Mouse (Mus musculus) retina, postnatal 1 day (tissue): ENCODE measurements around the gene Adgrl3.

Experiments
- DNase-seq: peaks from one replicate; pipeline ENCODE4 v3.0.0-alpha.2; 2012

Adgrl3 gene

GRCm38 (mm10) chr5:81583425-81583824 lies 563.5 kb downstream of the Adgrl3 start:
- DNase-seq: no peak

DNA sequence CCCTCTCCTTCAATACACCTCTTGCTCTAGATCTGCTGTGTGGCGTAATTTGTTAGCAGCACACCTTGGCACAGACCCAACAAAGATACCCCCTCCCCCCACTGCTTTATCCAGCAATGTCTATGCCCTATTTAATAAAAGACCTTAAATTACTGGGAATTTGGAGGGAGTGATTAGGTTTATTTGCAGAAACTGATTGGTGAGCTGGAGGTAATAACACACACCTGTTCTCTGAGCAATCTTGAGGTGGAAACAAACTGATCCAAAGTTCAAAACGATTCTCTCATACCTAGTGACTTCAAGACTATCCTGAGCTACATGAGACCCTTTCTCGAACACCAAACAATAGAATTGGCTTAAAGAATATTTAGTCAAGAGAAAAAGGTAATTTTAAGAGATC lies 565.0 kb downstream of the Adgrl3 start:
- no peak for DNase-seq

DNA sequence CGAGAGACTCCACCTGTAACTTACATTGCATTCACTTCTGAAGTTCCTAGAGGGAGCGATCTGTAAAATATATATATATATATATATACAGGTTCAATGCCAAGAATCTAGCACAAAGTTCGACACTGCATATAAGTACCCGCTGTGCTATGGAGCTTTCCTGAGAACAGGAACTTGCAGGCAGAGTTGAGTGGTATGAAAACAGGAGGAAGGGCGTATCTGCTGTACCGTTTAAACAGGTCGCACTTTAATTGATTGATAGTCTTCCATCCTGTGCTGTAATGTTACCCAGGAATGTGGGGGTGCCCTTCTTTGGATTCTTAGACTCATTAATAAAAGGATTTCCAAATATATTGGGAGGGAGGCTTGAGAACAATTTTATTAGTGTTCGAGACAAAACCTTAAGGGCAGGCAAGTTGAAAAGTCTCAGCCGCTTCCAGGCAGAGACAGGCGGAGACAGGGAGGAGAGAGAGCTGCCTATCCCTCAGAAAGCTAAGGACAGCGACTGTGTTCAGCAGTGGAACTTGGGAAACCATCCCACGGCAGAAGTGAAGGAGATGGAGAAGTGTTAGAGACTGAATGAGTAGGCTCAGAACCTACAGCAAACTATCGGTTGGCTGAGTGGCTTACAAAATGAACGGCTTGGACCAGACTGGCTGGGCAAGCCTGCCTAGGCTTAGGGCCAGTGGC lies 570.2 kb downstream of the Adgrl3 start:
- DNase-seq: no peak

- no peak for DNase-seq
Measured at GRCm38 (mm10) chr5:81591481-81591880, 571.5 kb downstream of the Adgrl3 start.

- no peak for DNase-seq
Measured at GRCm38 (mm10) chr5:81593396-81593995, 573.6 kb downstream of the Adgrl3 start.

GRCm38 (mm10) chr5:81598041-81598440 lies 578.1 kb downstream of the Adgrl3 start:
- DNase-seq: no peak

DNA sequence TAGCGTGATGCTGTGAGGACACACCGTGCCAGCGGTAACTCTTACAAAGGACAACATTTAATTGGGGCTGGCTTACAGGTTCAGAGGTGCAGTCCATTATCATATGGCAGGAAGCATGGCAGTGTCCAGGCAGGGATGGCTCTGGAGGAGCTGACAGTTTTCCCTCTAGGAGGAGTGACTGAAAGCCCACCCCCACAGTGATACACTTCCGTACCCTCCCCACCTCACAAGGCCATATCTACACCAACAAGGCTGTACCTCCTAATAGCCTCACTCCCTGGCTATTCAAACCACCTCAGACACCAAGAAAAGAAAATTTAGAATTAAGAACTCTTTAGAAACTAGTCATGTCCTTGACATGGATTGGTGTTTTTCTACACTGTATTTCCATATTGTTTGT lies 583.0 kb downstream of the Adgrl3 start:
- DNase-seq: no peak

DNA sequence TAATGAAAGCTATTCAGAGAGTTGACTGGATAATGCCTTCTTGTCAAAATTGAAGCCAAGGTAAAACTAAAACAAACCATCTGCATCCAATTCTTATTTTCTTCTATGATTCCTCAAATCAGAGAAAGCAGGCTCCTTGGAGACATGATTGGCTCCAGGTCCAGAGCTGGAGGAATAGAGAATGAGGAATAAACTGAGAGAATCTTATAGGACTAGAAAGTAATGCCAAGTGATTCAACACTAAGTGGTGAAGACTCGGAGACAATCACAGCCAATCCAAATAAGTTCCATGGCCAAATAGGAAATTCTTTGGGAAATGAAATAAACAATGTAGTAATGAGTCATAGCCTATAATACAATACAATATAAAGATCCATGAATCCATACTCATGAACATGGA lies 585.7 kb downstream of the Adgrl3 start:
- DNase-seq: no peak

DNA sequence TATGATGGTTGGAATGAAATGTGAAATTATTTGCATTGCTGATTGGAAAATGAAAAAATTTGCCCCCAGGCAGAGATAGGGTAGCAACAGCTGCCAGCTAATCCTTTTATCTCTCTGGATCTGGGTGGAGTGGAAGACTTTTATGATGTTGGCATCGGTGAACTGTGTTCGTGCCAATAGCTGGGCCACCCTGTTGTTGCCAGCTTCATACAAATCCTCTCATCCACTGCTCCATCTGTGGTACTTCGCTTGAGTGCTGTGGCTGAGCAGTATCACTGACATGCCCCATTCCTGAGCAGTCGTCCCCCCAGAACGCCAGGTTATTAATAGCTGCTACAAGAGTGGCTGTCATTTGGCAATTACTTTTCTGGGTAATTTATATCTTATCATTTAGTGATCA lies 590.3 kb downstream of the Adgrl3 start:
- no peak for DNase-seq

DNA sequence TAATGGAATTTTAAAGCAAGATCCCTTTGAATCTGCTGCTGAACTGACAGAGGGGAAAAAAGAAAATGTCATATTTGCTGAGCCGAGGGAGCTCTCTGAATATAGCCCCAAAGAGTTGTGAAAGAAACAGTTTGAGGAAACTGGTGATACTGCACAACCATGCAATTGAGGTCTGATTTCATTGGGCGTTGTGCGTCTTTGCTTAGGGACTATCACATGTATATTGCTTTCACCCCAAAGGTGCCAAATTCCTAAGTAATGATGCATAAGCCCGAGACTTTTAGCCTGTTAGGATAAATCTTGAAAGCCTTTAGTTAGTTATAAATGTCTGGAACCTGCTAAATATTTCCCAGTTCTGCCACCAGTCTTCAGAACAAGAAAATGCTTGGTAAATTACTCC lies 594.7 kb downstream of the Adgrl3 start:
- DNase-seq: no peak

DNA sequence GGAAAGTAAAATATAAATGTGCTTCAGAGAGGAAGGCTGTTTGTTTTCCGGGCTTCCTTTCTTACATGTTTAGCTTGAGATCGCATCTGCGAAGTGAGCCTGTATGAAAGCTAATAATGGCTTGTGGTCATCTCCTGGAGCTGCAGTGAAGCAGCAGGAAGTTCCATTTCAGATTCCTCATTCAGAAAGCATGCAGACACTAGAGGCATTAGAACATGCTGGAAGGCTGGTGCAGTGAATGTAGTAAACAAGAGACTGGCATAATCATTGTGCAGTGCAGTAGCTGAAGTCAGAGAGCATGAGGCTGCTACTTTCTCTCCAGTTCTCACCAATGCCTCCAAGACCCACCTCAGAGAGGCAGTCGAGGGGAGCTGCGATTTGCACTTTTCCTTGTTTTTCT lies 601.2 kb downstream of the Adgrl3 start:
- DNase-seq: no peak

DNA sequence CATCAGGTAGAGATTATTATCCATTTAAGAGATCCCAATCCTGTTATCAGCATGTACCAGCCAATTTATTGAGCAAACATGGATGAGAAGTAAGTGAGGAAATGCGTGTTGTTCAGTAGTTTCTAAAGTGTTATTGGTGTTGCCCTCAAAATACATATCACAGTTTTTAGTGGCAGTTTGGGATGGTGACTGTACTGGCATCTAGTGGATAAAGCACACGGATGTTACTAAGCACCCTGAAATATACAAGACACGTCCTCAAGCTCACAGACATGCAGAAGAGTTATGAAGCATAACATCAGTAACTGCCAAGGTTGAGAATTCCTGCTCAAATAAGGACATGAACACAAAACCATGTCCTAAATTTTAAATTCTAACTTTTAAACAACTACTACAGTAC lies 601.8 kb downstream of the Adgrl3 start:
- no peak for DNase-seq

DNA sequence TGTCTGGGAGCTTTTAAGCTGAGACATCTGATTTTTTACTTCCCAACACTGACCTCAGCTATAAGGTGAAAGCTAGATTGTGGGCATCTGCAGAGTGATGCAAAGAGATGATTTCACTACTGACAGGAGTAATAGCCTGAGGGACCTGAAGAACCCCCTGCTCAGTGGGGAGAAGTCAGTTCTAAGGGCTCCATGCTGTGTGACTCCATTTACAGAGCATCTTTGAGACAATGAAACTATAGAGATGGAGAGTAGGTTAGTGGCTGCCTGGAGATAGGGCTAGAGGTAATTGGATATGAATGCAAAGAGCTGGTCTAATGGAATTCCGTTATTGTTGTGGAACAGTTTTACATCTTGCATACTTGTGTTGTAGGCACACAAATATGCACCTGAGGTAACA lies 603.9 kb downstream of the Adgrl3 start:
- DNase-seq: peak; percentile 17

DNA sequence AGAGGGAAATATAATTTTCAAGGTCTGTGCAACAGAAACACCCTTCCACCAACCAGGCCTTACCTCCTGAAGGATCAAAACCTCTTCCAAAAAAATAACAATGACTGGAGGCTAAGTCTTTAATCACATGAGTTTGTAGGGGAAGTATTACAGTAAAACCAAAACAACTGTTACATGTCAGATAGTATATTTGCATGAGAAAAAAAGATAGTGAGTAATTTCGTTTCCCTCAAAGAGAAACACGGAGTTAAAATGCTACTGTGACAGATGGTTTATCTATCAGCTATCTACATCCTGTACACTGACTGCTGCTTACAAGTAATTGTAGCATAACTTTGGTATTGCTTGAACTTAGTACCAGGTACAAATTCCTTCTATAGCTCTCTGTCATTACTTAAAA lies 616.2 kb downstream of the Adgrl3 start:
- DNase-seq: no peak

- no peak for DNase-seq
Measured at GRCm38 (mm10) chr5:81638422-81638821, 618.5 kb downstream of the Adgrl3 start.

DNA sequence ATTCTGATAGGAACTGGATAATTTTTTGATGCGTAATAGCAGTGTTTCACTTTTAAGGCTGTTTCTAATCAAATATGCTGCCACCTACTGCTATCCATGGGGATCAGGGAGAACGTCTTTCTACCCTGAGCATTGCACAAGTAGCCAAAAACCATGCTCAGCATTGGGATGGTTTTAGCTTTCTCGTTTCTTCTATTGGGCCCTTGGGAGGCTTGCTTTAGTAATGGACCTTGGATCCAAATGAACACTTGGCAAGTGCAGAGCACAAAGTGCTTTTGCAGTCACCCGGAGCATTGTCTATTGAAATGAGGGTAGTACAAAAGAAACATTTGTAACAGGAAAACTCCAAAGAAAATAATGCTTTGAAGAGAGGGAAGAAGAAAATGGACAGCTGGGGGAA lies 620.2 kb downstream of the Adgrl3 start:
- no peak for DNase-seq

GRCm38 (mm10) chr5:81645557-81645956 lies 625.6 kb downstream of the Adgrl3 start:
- no peak for DNase-seq

- DNase-seq: no peak
Measured at GRCm38 (mm10) chr5:81653941-81654340, 634.0 kb downstream of the Adgrl3 start.

- peak; percentile 92 for DNase-seq
Measured at GRCm38 (mm10) chr5:81661611-81662390, 641.9 kb downstream of the Adgrl3 start.

- peak; percentile 71 for DNase-seq
Measured at GRCm38 (mm10) chr5:81671025-81671424, 651.1 kb downstream of the Adgrl3 start.

DNA sequence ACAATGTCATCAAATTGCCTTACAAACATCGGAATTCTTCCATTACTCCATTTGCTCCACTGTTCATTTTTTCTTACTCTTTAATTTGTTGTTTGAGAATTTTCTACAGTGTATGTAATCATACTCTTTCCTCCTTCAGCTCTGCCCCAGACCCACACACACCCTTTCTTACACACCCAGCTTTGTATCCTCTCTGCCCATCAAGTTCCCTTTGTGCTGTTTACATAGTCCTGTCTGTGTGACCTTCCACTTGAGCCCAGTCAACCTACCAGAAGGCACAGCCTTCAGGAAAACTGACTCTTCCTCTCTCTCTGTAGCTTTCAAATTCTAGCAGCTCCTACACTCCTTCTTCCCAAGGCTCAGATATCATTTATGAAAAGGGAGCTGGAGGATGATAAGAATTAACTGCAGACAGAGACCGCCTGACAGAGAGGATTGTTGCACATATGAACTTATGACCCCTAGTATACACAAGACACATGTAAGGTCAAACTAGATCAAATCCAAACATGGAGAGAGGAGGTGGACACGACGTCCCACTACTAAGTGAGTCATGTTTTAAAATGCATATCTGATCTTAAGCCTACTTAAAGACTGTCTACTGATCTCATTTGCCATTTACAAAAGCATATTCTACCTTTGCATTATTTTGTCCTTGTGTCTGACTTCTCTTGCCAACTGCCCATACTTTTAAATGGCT lies 654.5 kb downstream of the Adgrl3 start:
- no peak for DNase-seq

- DNase-seq: no peak
Measured at GRCm38 (mm10) chr5:81674975-81675371, 655.0 kb downstream of the Adgrl3 start.

DNA sequence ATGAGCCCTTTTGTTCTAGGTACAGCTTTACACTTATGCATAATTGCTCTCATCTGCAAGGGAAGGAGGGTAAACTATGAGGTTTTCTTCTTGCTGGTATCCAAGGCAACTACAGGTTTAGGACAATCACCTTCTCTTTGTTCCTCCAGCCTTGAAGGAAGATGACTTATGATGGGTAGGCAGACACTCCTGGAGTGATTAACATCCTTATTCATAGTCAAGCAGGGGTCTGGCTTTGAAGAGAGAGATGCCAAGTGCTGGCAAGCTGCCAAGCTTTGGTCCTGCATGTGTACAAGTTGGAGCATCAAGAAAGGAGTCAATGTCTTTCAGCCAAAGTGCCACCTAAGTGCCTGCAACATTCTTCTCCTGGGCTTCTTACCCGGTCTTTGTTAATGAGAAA lies 657.0 kb downstream of the Adgrl3 start:
- DNase-seq: peak; percentile 6

DNA sequence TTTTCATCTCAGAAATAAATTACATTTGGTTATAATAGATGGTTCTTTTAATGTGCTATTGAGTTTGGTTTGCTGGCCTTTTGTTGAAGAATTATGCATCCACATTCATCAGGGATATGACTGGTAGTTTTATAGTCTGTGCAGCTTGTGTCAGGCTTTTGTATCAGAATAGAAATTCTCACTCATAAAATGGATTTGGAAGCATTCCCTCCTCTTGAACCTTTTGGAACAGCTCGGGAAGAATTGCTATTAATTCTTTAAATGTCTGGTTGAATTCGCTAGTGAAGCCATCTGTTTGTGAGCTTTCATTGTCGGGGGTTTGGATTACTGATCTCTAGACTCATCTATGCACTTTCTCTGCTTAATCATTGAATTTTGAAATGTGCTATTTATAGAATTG lies 666.3 kb downstream of the Adgrl3 start:
- DNase-seq: no peak
